ENCODE assay signal across 28 mouse cellular contexts in the genomic region with DNA sequence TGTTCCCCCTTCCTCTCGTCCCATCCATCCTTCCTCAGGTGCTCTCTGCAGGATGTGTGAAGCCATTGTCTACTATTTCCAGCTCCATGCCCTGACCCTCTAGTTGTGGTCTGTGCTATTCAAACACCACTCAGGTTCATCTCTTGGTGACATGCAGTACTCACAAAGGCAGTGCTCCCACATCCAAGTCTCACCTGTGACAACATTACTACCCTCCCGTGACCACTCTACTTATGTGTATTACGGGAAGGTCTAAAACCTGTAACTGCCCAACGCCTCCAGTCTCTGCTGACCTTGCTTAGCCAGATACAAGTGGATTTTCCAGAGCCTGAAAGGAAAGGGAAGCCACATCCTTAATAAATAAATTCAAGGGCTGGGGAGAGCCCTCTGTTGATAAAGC.
"Had no signal": no experiment of that assay in that cellular context is flagged by ENCODE, and none has a peak within 500 bp of the region (broad histone marks: within the 10 kb centered on the region; RNA-seq: fewer than 3 reads in every experiment).

No protein-coding gene starts in this region.

- H3K27me3 ChIP-seq: limb, embryonic 15.5 days; liver, embryonic 12.5 days; liver, embryonic 13.5 days; liver, embryonic 15.5 days; lung, embryonic 15.5 days; megakaryocyte, embryonic 14.5 days; neural tube, embryonic 12.5 days had no signal

- H3K4me3 ChIP-seq: limb, embryonic 10.5 days; limb, embryonic 12.5 days; limb, embryonic 13.5 days; limb, embryonic 15.5 days; liver, embryonic 12.5 days; liver, embryonic 13.5 days; liver, embryonic 15.5 days; lung, embryonic 15.5 days; megakaryocyte, embryonic 14.5 days; midbrain, embryonic 10.5 days; midbrain, embryonic 12.5 days; midbrain, embryonic 13.5 days; midbrain, embryonic 15.5 days; myocyte; neural tube, embryonic 12.5 days had no signal

- H3K9me3 ChIP-seq: limb, embryonic 10.5 days; limb, embryonic 12.5 days; limb, embryonic 13.5 days; limb, embryonic 15.5 days; liver, embryonic 12.5 days; liver, embryonic 13.5 days; liver, embryonic 15.5 days; lung, embryonic 15.5 days; midbrain, embryonic 10.5 days; midbrain, embryonic 12.5 days; midbrain, embryonic 13.5 days; midbrain, embryonic 15.5 days; neural tube, embryonic 12.5 days had no signal

- H3K27ac ChIP-seq: limb, embryonic 10.5 days; limb, embryonic 12.5 days; limb, embryonic 13.5 days; limb, embryonic 15.5 days; liver, embryonic 12.5 days; liver, embryonic 13.5 days; liver, embryonic 14.5 days; liver, embryonic 15.5 days; lung, embryonic 15.5 days; macrophage; midbrain, embryonic 10.5 days; midbrain, embryonic 12.5 days; midbrain, embryonic 13.5 days; midbrain, embryonic 15.5 days; neural tube, embryonic 12.5 days had no signal

- H3K36me3 ChIP-seq: limb, embryonic 10.5 days; limb, embryonic 12.5 days; limb, embryonic 13.5 days; limb, embryonic 15.5 days; liver, embryonic 12.5 days; liver, embryonic 13.5 days; liver, embryonic 15.5 days; lung, embryonic 15.5 days; midbrain, embryonic 10.5 days; midbrain, embryonic 12.5 days; midbrain, embryonic 13.5 days; midbrain, embryonic 15.5 days; neural tube, embryonic 12.5 days had no signal

- DNase-seq: left cerebral cortex, postnatal 4 days; liver; liver, embryonic 13.5 days; liver, postnatal 0 days; lung, adult 18-20 months; lung, adult 2 months; lung, embryonic 14.5 days; lung, postnatal 10 days; lung, postnatal 14 days; lung, postnatal 36 days; lung, postnatal 4 days; midbrain, embryonic 14.5 days had no signal

- H3K4me1 ChIP-seq: limb, embryonic 10.5 days; limb, embryonic 12.5 days; limb, embryonic 13.5 days; limb, embryonic 15.5 days; liver, embryonic 12.5 days; liver, embryonic 13.5 days; liver, embryonic 15.5 days; lung, embryonic 15.5 days; megakaryocyte, embryonic 14.5 days; midbrain, embryonic 15.5 days; neural tube, embryonic 12.5 days had no signal
